Mouse (Mus musculus) right cerebral cortex, postnatal 25 days (tissue): ENCODE data around the gene Olfr850.

Experiments used
- DNase-seq: peaks from one replicate; pipeline ENCODE4 v3.0.0; 2022

Olfr850 gene

GRCm38 (mm10) chr9:19478148-19478547 is at the start of gene Olfr850:
Olfr850 (minus strand) TSS chr9:19478248.
- no peak for DNase-seq

DNA sequence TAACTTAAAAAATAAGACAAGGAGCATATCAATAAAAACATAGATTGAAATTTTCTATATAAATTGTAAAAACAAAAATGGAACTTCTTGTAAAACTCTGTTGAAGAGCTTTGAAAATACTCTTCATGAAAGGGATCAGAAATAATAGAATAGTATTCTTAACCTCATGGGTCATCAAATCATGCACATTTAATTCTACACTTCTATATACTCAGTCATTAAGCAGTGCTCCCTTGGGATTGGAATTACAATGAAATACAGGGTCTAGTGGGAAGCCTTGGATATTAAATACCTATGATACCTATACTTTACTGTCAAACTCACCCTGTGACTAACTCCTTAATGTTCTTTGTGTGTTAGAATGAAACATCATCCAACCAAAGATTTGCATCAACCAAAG is 14.9 kb upstream of the Olfr850 start, which contains the start of gene Olfr851:
Gene Olfr851 (plus strand): TSS at position 301 of the 400 bp plus-strand sequence.
- no peak for DNase-seq

DNA sequence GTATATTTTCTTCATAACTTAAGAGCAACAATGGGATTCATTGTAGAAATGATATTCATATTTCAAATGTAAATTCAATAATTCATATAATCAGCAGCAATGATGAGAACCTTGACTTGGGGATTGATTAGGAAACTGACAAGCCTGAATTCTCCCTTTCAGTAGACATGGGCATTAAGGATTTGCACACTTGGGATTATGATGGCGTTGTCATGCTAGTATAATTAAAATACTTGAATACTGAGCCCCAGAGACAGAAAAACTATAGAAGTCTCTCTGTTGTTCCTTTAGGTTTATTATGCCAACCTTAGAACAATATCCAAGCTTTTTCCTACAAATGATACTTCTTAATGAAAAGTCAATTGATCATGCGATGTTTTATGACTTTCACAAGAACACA is 38.1 kb downstream of the Olfr850 start, which contains the start of gene Olfr849:
Gene Olfr849 (plus strand): TSS at position 301 of the 400 bp plus-strand sequence.
- DNase-seq = no peak
